Mouse (Mus musculus) liver, postnatal 0 days (tissue): ENCODE data around the gene Efnb3.

ENCODE experiments used
- CTCF ChIP-seq: sonication (generic); IDR thresholded peaks from 2 replicates; pipeline ENCODE4 v1.5.1; 2016; ENCODE audit warnings: antibody characterized with exemption, low read depth
- EP300 ChIP-seq: IDR thresholded peaks from 2 replicates; pipeline ENCODE4 v1.6.1; 2016; ENCODE audit warnings: antibody characterized with exemption, low read depth, mild to moderate bottlenecking

DNA sequence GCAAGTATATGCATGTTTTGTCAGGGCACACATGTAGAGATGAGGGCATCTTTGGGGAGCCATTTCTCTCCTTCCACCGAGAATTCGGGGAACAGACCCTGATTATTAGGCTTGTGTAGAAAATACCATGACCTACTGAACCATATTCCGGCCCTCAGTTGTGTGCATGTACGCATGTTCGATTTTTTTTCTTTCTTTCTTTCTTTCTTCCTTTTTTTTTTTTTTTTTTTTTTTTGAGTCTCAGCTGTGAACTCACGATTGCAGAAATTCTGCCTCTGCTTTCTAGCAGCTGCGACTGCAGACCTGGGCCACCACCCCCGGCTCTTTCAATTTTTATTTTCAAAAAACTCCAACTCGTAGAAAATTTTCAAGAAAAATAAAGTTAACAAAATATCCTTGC is 34.3 kb downstream of the Efnb3 start:
- TF ChIP-seq CTCF (no peak), EP300 (no peak)
